Mouse (Mus musculus): Measurements from ENCODE around the gene Cebpb. TPM values are rescaled to one million over a fixed set of nuclear protein-coding genes. Genes with fewer than 3 reads are reported as not detected.

Cebpb gene
- polyA plus RNA-seq, 1 experiment from 2014 or later, result 7.1 TPM

DNA sequence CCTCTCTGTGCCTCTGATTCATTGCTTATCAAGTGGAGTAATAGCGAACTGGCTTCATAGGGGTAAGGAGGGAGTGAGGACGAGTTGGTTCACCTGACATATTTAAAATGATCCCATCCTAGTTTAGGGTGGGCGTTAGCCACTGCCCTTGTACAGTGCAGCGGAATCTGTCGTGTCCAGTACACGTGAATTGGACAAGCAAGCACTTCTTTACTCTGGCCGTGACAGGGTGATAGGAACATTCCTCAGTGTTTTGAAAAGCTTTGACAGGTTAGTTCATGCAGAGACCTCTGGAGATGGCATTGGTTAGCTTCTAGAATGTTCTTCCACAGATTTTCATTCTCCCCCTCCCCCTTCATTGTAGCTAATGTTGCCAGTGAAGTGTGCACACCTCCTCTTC is 6.2 kb downstream of the Cebpb start:
- H3K27me3 ChIP-seq, result peaks cover 19% of the 10 kb centered on the region
- no peak overlapping the region for H3K4me2 ChIP-seq (replicated peaks)
- WGBS, result 94% methylated on average over 7 of the region's 7 CpGs
- H3K4me1 ChIP-seq, result 0 out of 2 replicates have a peak, but pooled peaks cover under 1% of the 10 kb centered on the region
- no peaks in the 10 kb centered on the region for H3K36me3 ChIP-seq
- H3K9me3 ChIP-seq, result no peaks in the 10 kb centered on the region
- H3K27ac ChIP-seq, result no peak overlapping the region
- ATAC-seq (ENCODE audit: insufficient number of reproducible peaks, insufficient read depth, low FRiP score, low TSS enrichment), result no peak
- no peak overlapping the region for H3K9ac ChIP-seq
- no peak overlapping the region for H3K4me3 ChIP-seq

DNA sequence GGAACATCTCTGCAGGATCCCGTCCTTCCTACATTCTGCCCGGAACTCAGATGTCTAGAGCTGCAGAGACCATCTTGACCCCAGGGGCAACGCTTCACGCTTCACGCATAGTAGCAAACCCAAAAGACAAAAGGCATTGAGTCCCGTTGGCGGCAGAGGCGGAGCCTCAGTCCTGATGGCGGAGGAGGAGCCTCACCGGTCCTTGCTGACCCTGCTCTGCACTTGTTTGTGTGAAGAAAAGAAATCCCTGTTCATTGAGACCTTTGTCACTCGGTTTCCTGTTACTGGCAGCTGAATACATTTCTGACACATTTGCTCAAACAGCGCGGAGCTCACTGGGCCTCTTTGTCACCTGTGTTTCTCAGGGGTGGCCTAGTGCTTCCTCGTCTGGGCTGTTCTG is 6.8 kb downstream of the Cebpb start:
- H3K36me3 ChIP-seq, result no peaks in the 10 kb centered on the region
- WGBS, result 76% methylated on average over 14 of the region's 14 CpGs
- H3K9me3 ChIP-seq, result no peaks in the 10 kb centered on the region
- no peak overlapping the region for H3K27ac ChIP-seq
- H3K4me1 ChIP-seq, result no peaks in the 10 kb centered on the region
- no peak for ATAC-seq (ENCODE audit: insufficient number of reproducible peaks, insufficient read depth, low FRiP score, low TSS enrichment)
- no peak overlapping the region for H3K4me3 ChIP-seq
- peaks cover 16% of the 10 kb centered on the region for H3K27me3 ChIP-seq
- no peak overlapping the region for H3K4me2 ChIP-seq (replicated peaks)
- H3K9ac ChIP-seq, result no peak overlapping the region

DNA sequence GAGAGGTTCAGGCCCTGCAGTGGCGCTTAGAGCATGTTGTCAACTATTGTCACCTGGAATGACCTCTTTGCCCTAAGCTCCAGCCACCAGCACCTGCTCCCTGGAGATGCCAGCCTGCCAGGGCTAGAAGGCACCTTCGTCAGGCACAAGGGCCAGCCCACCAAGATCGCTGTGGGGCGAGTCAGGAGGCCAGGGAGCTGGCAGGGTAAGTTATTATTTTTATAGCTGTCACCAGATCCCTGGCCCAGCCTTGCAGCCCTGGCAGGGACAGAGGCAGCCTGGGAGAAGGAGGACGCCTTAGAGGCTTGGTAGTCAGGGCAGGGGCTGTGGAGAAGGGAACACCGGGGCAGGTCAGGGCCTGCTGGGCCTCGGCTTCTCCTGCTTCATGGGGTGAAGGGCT is 7.4 kb downstream of the Cebpb start:
- Histone ChIP-seq H3K27me3 (peaks cover 10% of the 10 kb centered on the region), H3K4me1 (no peaks in the 10 kb centered on the region), H3K9ac (no peak overlapping the region), H3K4me2 (replicated peaks) (no peak overlapping the region), H3K9me3 (no peaks in the 10 kb centered on the region), H3K27ac (no peak overlapping the region), H3K36me3 (no peaks in the 10 kb centered on the region), H3K4me3 (no peak overlapping the region)
- no peak for ATAC-seq (ENCODE audit: insufficient number of reproducible peaks, insufficient read depth, low FRiP score, low TSS enrichment)
- 77% methylated on average over 7 of the region's 7 CpGs for WGBS

DNA sequence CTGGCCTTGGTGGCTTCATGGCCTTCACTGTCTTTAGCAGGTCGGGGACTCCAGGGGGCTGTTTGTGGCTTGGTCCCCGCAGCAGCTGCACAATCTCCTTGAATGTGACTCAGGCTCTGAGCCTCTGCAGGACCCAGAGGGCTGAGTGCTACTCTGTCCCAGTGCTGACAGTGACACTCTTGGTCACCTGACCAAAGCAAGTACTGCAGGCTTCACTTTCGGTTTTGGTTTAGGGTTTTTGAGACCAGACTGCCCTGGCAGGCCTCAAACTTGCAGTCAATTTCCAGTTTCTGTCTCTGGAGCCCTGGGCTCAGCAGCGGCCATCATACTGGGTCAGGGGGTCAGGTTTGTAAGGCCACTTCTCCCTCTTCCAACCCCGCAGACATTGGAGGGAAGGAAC is 9.2 kb downstream of the Cebpb start:
- 62% methylated on average over 5 of the region's 5 CpGs for WGBS
- ATAC-seq (ENCODE audit: insufficient number of reproducible peaks, insufficient read depth, low FRiP score, low TSS enrichment), result no peak

DNA sequence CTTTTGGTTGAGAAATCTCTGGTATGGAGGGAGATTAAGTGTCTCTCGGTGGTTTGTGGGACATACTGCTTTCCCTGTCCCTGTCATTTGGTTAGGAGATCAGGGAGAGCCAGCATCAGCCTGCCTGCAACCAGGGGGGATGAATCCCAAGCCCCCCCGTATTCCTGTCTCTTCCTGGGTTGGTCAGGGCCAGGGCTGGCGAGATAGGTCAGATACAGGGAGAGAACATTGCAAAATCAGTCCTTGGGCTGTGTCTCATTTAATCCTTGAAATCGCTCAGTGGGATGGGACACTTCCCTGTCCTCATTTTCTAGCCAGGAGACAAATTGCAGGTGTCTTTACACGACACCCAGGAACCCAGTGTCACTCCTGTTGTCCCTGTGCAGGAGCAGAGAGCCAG is 11.3 kb downstream of the Cebpb start:
- 70% methylated on average over 5 of the region's 5 CpGs for WGBS
- Histone ChIP-seq H3K4me3 (no peak overlapping the region), H3K4me2 (replicated peaks) (no peak overlapping the region), H3K9me3 (no peaks in the 10 kb centered on the region), H3K27ac (no peak overlapping the region), H3K4me1 (no peaks in the 10 kb centered on the region), H3K9ac (no peak overlapping the region), H3K27me3 (no peaks in the 10 kb centered on the region), H3K36me3 (no peaks in the 10 kb centered on the region)
- no peak for ATAC-seq (ENCODE audit: insufficient number of reproducible peaks, insufficient read depth, low FRiP score, low TSS enrichment)

More for the DNA sequence above, 9.2 kb downstream of the Cebpb start:
- no peak overlapping the region for H3K4me3 ChIP-seq
- H3K36me3 ChIP-seq, result no peaks in the 10 kb centered on the region
- H3K9me3 ChIP-seq, result no peaks in the 10 kb centered on the region
- H3K9ac ChIP-seq, result no peak overlapping the region
- no peak overlapping the region for H3K4me2 ChIP-seq (replicated peaks)
- H3K27ac ChIP-seq, result no peak overlapping the region
- no peaks in the 10 kb centered on the region for H3K27me3 ChIP-seq
- no peaks in the 10 kb centered on the region for H3K4me1 ChIP-seq

DNA sequence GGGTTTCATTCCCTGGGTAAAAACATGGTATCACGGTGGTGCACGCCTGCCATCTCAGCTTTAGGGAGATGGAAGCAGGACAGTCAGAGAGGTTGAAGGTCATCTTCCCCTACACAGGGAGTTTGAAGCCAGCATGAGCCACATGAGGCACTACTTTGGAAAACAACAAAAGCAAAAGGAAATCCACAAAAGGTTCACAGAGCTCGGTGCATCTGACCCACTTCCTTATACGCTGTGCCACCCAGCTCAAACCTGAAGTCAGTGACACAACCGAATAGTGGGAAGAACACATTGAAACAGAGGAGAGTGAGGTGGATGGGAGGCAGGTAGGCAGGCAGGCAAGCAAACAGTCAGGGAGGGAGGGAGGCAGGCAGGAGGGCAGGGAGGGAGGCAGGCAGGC is 12.8 kb downstream of the Cebpb start:
- Histone ChIP-seq H3K4me3 (no peak overlapping the region), H3K4me2 (replicated peaks) (no peak overlapping the region), H3K9me3 (no peaks in the 10 kb centered on the region), H3K4me1 (0 out of 2 replicates have a peak, but pooled peaks cover 8% of the 10 kb centered on the region), H3K27me3 (no peaks in the 10 kb centered on the region), H3K9ac (no peak overlapping the region), H3K36me3 (no peaks in the 10 kb centered on the region), H3K27ac (no peak overlapping the region)
- ATAC-seq (ENCODE audit: insufficient number of reproducible peaks, insufficient read depth, low FRiP score, low TSS enrichment), result no peak
- 75% methylated on average over 5 of the region's 5 CpGs for WGBS

DNA sequence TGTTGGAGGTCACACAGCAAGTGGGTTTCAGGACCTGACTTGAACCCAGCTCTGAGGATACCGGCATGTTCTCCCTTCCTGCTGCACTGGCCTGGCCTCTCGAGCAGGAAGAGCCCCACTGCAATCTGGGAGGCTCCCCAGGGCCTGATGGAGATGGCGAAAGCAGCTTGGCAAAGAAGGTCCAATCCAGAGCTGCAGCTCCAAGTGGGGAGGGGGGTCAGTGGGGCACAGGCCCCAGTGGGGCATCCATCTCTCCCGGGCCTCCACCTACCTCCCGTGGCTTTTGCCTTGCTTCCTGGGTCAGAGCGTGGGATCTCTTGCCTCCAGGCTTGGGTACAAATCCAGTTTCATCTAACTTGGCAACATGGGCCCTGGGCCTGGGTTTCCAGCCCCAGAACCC is 13.4 kb downstream of the Cebpb start:
- H3K9me3 ChIP-seq, result no peaks in the 10 kb centered on the region
- no peak overlapping the region for H3K4me2 ChIP-seq (replicated peaks)
- H3K27ac ChIP-seq, result no peak overlapping the region
- no peaks in the 10 kb centered on the region for H3K27me3 ChIP-seq
- ATAC-seq (ENCODE audit: insufficient number of reproducible peaks, insufficient read depth, low FRiP score, low TSS enrichment), result no peak
- H3K4me3 ChIP-seq, result no peak overlapping the region
- no peaks in the 10 kb centered on the region for H3K36me3 ChIP-seq
- 0 out of 2 replicates have a peak, but pooled peaks cover 8% of the 10 kb centered on the region for H3K4me1 ChIP-seq
- no peak overlapping the region for H3K9ac ChIP-seq
- 71% methylated on average over 6 of the region's 6 CpGs for WGBS

DNA sequence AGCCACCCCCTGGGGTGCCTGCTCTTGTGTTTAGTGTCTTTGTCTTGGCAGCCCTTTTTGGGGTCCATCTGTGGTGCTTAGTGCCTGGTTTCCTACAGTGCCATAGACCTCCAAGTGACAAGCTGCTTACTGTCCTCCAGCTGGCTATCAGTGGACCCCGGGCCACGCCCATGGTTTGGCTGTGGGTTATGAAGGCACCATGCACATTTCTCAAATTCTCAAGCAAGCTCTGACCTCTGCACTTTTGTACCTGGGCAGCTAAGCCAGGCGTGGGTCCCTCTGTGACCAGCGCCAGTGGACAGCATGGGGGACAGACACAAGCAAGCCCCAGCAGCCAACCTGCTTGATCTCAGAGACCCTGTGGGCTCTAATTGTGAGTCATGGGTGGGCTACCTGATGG is 15.7 kb downstream of the Cebpb start:
- Histone ChIP-seq H3K27me3 (no peaks in the 10 kb centered on the region), H3K27ac (no peak overlapping the region), H3K9me3 (no peaks in the 10 kb centered on the region), H3K4me1 (0 out of 2 replicates have a peak, but pooled peaks cover 8% of the 10 kb centered on the region), H3K4me3 (no peak overlapping the region), H3K4me2 (replicated peaks) (no peak overlapping the region), H3K36me3 (no peaks in the 10 kb centered on the region), H3K9ac (no peak overlapping the region)
- ATAC-seq (ENCODE audit: insufficient number of reproducible peaks, insufficient read depth, low FRiP score, low TSS enrichment), result no peak
- WGBS, result 85% methylated on average over 4 of the region's 4 CpGs

DNA sequence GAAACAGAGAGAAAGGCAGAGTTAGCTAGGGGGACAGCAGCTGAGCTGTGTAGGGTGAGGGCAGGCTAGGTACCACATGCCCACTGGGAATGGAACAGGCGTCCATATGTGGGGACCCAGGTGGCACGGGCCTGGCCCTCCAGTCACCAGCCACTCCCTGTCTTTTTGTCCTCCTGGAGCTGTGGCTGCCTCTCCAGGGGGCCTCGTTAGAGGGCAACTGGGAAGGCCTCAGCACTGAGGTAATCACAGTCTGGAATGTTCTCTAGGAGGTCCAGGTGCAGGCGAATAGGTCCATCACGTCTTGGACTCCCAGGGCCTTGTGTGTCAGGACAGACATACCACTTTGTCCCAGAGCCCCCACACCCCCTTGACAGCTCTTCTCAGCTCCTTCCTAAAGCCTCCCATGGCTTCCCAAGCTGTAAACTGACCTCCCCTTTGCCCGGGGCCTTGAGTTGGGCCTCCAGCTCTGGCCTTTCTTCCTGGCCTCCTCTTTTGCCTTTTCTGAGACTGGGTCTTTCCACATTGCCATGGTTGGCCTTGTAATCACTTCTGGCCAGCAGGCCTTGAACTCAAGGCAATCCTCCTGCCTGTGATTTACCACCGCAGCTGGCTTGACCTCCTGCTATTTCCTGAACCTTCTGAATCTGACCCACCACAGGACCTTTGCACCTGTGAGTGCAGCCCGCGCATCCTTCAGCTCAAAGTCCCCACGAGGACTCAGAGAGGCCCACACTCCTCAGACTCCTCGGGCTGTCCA is 17.6 kb downstream of the Cebpb start:
- no peaks in the 10 kb centered on the region for H3K36me3 ChIP-seq
- no peak for ATAC-seq (ENCODE audit: insufficient number of reproducible peaks, insufficient read depth, low FRiP score, low TSS enrichment)
- no peak overlapping the region for H3K9ac ChIP-seq
- H3K27ac ChIP-seq, result no peak overlapping the region
- no peak overlapping the region for H3K4me3 ChIP-seq
- WGBS, result 71% methylated on average over 11 of the region's 11 CpGs
- no peaks in the 10 kb centered on the region for H3K27me3 ChIP-seq
- H3K4me2 ChIP-seq (replicated peaks), result no peak overlapping the region
- peaks cover 12% of the 10 kb centered on the region; the same call in 1 of the 2 replicates for H3K4me1 ChIP-seq
- H3K9me3 ChIP-seq, result no peaks in the 10 kb centered on the region

DNA sequence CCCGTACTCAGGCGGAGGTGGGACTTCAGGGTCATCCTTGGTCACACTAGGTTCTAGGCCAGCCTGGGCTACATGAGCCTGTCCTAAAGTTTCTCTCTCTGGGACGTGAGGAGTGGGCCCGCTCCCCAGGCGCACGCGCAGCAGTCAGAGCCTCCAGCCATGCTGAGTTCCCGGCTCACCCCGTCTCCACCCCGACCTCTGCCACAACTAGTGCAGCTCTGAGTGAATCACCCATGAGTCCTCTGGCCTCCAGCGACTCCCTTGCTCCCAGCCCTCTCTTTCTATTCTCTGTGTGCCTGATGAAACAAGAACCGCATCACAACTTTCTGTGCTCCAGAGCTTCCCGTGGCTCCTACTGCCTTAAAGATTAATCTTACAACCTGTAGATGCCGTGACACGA is 19.7 kb downstream of the Cebpb start:
- ATAC-seq (ENCODE audit: insufficient number of reproducible peaks, insufficient read depth, low FRiP score, low TSS enrichment), result no peak

DNA sequence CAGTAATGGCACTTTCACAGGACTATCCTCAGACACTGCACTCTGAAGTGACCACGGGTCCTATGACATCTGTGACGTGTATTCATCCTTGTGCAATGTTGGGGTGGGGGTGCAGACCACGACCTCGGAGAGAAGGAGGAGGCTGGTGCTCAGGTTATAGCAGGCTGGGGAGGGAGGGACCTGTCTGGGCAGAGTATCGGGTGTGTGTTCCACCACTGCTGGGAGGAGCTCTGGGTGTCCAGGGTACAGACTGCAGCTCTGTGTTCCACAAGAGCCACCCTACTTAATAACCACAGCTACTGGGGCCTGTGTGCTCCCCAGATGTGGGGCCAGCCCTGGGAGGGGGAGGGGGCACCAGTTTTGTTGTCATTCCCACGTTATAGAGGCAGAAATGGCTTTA is 21.3 kb downstream of the Cebpb start:
- Histone ChIP-seq H3K4me3 (no peak overlapping the region), H3K27ac (no peak overlapping the region), H3K4me2 (replicated peaks) (no peak overlapping the region), H3K4me1 (peaks cover 12% of the 10 kb centered on the region; the same call in 1 of the 2 replicates), H3K27me3 (no peaks in the 10 kb centered on the region), H3K9ac (no peak overlapping the region), H3K36me3 (no peaks in the 10 kb centered on the region), H3K9me3 (no peaks in the 10 kb centered on the region)
- ATAC-seq (ENCODE audit: insufficient number of reproducible peaks, insufficient read depth, low FRiP score, low TSS enrichment), result no peak
- WGBS, result 60% methylated on average over 6 of the region's 6 CpGs

More for the DNA sequence above, 19.7 kb downstream of the Cebpb start:
- Histone ChIP-seq H3K27ac (no peak overlapping the region), H3K36me3 (no peaks in the 10 kb centered on the region), H3K9ac (no peak overlapping the region), H3K4me2 (replicated peaks) (no peak overlapping the region), H3K27me3 (no peaks in the 10 kb centered on the region), H3K9me3 (no peaks in the 10 kb centered on the region), H3K4me3 (no peak overlapping the region), H3K4me1 (peaks cover 12% of the 10 kb centered on the region; the same call in 1 of the 2 replicates)
- 58% methylated on average over 15 of the region's 15 CpGs for WGBS

DNA sequence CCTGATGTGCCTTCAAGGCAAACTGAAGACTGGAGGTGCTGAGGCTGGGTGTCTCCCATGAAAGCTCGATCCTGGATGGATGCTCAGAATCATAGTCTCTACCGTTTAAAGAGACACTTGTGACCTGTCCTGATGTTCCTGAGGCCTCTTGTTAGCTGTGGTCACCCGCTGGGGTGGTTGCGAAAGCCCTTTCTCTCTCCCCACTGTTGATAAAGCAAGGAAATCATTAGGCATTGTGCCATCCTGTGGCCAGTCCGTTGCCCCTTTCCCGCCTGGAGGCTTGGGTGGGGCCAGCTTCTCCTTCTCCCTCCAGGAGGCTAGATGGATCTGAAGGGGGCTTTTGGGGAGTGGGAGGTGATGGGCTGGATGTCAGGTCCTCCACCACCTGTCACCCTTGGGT is 21.9 kb downstream of the Cebpb start:
- Histone ChIP-seq H3K36me3 (no peaks in the 10 kb centered on the region), H3K27ac (no peak overlapping the region), H3K9ac (no peak overlapping the region), H3K9me3 (no peaks in the 10 kb centered on the region), H3K4me3 (no peak overlapping the region), H3K27me3 (no peaks in the 10 kb centered on the region), H3K4me1 (peaks cover 12% of the 10 kb centered on the region; the same call in 1 of the 2 replicates), H3K4me2 (replicated peaks) (no peak overlapping the region)
- 73% methylated on average over 6 of the region's 6 CpGs for WGBS
- ATAC-seq (ENCODE audit: insufficient number of reproducible peaks, insufficient read depth, low FRiP score, low TSS enrichment), result no peak
